Mouse (Mus musculus) testis, postnatal 14 days (tissue): ENCODE results near the gene Spata46.

Experiments
- DNase-seq: peaks from one replicate; pipeline ENCODE4 v3.0.0; 2021; ENCODE audit warnings: low spot score

Spata46 gene

DNA sequence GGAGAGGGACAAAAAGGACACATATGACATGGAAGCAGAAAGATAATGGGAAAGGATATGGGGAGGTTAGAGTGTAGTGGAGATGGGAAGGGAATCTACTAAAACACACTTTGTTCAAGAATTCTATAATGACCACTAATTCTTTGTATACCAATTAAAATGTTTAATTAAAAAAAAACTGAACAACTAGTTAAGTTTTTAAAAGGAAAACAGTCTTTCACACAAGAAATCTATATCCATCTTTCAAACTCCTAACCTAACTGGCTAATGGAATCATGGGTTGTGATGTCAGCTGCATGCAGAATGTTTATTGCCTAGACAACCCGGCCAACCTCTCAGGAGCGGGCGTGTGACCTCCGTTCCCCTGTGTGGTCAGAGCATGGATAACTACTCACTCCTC lies at the start of gene Spata46:
Spata46 (plus strand) TSS at position 301 of the 400 bp plus-strand sequence.
- no peak for DNase-seq

DNA sequence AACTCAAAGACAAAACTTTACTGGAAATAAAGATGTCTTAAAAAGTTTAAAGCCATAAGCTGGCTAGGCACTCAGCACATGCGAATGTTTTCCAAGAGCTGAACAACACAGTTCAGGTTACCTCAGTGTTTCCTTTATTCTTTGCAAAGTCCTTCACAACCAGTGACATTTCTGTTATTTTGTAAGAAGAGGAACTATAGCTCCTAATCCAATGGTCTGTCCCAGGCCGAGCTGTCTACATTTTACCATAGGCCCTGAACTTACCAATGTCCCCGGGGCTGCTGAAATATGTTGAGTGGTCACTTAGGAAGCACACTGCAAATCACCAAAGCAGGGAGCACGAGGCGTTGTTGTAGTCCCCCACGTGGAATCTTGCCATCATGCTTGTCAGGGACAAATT lies 38.3 kb upstream of the Spata46 start:
- DNase-seq: no peak

- no peak for DNase-seq
These were observed 37.9 kb upstream of the Spata46 start for GRCm38 (mm10) chr1:170270696-170271095.

DNA sequence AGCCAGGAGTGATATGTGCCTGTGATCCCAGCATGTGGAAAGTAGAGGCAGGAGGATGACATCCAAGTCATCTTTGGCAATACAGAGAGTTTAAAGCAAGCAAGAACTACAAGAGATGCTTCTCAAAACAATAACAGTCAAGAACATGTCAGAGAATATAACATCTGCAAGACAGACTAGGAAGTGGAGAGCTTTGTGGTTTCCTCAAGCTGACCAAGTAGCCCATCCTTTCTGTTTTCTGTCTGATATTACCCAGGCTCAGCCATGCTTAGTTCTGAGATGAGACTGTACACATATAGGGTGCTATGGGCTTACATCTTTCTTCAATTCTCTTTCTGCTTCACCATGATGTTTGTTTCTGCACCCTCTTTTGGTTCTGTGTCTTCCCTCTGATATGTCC lies 35.4 kb upstream of the Spata46 start:
- no peak for DNase-seq

DNA sequence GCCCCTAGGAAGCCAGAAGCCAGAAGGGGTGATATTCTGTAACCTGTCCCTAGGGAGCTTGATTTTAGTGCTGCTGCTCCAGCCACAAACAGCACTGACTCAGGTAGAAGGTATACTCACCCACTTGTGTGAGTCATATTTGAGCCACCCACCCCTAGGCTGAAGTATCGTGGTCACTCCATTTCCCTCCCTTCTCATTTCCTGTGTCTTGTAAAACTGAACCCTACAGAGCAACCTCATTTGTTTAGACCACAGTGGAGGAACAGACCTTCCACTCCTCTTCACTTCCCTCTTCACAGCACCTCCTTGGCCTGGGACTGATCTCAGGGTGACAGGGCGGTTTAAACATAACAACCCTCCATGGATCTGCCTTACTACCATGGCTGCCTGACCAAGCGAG lies 31.6 kb upstream of the Spata46 start, which contains the start of gene Sh2d1b1:
Sh2d1b1 (plus strand) TSS at position 305 of the 400 bp plus-strand sequence.
- DNase-seq: no peak

- no peak for DNase-seq
These were observed 26.0 kb upstream of the Spata46 start for GRCm38 (mm10) chr1:170282415-170283129.

GRCm38 (mm10) chr1:170292239-170292951 lies 16.2 kb upstream of the Spata46 start:
- no peak for DNase-seq

- DNase-seq: no peak
These were observed 15.3 kb upstream of the Spata46 start for GRCm38 (mm10) chr1:170293257-170293656.

DNA sequence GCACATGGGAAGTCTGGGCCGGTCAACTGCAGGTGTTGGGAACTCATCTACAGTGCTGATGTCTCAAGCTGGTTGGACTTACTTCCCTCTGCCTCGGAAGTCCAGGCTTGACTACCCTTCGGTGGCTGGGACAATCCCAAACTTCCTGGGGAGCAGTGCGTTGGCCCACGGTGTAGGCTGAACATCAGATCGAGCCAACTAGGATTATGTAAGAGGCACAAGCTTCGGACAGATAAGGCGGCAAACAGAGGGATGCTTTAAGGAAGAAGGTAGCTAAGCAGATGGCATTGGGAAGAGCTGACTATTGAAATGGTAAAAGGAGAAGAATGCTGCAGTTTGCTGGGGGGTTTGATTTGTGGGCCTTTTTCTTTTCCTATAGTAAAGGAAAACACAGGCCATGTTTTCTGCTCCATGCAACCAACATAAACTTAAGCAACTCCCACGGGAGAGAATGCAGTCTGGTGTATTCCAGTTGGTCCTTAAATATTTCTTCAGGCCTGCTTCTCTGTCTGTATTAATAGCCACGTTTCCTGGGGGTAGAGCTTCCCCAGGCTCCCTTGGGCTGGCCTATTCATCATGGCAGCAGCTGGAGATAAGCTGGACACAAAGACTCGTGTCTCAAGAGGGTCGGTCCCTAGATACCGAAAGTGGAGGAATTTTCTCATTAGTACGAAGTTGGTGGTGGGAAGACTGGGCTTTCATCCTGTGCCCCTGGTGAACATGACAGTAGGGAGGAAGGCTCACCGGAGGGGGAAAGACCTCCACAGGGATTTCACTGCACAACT lies 13.6 kb upstream of the Spata46 start:
- no peak for DNase-seq

DNA sequence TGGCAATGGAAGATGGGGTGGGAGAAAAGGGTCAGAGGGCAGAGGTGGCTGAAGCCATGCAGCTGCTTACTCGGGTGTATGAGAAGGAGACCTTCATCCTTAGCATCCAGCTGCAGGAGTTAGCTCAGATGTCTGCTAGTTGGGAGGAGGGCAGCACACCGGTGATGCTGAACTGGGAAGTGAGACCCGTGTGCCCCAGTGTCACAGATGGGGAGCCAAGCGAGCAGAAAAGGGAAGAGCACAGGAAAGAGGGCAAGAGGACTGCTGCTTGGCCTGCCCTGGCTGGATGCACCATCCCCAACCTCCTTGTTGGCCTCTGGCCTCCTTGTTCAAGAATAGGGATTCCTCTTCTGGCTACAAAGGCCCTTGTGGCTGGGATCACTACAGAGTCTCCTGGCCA lies 9.1 kb upstream of the Spata46 start:
- no peak for DNase-seq

GRCm38 (mm10) chr1:170301686-170302085 lies 6.9 kb upstream of the Spata46 start:
- DNase-seq: no peak

DNA sequence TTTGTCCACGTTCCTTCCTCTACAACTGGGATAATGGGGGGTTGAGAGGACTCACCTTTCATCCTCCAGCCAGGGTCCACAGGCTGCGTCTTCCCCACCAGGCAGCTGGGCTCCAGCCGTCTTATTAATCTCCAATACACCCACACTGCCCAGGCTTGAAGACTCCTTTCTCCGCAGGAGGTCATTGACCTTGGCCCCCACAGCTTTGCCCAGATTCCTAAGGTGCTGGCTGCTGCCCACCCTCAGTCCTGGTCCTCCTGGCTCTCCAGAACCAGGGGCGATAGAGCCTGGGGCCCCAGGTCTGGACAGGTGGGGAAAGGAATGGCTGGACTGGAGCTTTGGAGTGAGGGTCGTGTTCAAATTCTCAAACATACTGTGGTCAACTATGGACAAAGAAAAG lies 6.1 kb upstream of the Spata46 start:
- DNase-seq: no peak

GRCm38 (mm10) chr1:170303103-170303502 lies 5.5 kb upstream of the Spata46 start:
- no peak for DNase-seq

- DNase-seq: no peak
These were observed 3.6 kb upstream of the Spata46 start for GRCm38 (mm10) chr1:170305002-170305401.

GRCm38 (mm10) chr1:170306232-170306631 lies 2.4 kb upstream of the Spata46 start, which contains the start of gene Gm7694:
Gm7694 (minus strand) TSS chr1:170306332.
- no peak for DNase-seq

DNA sequence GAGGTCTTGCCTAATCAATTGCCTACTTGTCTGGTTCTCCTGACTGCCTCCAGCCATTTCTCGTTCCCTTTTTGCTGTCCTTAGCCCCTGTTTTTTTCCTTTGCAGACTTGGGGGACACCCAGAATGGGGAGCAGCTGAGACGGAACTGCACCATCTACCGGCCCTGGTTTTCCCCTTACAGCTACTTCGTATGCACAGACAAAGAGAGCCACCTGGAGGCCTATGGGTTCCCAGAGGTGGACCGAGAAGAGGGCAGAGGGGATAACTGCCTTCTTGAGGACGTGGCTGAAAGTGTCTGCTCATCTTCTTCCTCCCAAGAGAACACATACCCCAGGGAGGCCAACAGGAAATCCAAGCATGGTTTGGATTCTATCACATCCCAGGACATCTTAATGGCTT lies 2.8 kb downstream of the Spata46 start:
- DNase-seq: no peak

GRCm38 (mm10) chr1:170322046-170322445 lies 13.4 kb downstream of the Spata46 start:
- no peak for DNase-seq

DNA sequence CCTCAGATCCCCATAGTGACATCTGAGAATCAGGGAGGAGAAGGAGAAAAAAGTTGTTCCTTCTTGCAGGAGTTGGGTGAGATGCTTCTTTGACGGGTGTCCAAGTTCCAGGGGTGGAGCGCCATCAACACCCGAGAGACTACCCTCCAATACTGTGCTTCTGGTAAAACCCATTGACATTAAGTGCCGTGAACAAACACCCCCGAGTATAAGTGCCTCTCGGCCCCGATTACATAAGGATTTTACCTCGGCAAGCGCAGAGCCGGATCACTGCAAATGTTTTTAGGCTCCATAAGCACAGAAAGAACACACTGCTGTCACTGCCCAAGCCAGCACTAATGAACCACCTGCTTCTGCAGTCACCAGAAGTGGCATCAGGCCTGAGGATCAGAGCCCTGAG lies 14.4 kb downstream of the Spata46 start:
- no peak for DNase-seq

DNA sequence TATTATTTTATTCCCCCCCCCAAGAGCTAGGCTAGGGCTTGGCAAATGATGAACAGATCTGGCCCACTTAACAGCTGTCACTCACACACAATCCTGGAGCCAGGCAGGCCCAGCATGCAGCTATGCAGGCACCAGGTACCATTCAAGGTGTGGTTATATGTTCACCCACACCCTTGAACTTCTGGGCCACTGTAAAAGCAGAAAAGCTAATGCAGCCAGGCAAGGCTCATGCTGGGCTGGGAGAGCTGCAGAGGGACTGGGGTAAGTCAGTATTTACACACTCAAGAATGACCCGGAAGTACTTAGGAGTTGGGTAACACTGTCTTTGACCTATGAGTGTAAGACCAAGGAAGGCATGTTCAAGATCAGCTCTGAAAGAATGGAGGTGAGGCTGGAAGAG lies 15.7 kb downstream of the Spata46 start:
- no peak for DNase-seq

GRCm38 (mm10) chr1:170325277-170325676 lies 16.7 kb downstream of the Spata46 start:
- no peak for DNase-seq

DNA sequence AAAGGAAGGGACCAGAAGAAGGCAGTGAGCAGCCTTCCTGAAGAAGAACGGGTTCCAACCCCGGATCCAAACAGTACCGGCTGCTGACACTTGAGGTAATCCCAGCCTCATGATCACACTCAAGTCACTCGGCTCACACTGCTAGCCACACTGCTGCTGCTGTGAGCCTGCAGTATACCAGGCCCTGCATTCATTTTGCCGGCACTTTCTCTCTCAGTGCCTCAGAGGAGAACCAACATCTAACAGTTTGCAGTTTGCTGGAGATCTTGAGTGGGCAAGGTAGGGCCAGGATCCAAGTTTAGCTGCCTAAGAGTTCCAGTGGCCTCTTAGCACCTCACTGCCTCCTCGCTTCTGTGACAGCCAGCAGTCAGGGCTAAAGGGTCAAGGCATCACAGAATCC lies 23.3 kb downstream of the Spata46 start:
- no peak for DNase-seq

DNA sequence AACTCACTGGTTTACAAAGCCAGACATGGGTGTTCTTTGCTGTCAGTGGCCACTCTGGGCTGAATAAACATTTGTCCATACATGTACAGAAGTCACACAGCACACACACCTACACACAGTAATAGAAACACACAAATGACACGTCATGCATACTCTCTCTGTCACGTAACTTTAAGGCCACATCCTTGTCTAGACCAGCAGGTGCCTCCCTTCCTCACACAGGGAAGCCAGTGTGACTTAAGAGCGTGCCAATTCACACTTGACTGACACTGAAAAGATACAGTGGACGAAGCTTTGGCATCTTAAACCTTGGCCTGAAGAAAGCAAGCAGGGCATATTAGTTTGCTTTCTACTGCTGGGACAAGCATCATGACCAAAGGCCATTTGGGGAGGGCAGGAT lies 24.2 kb downstream of the Spata46 start:
- no peak for DNase-seq

GRCm38 (mm10) chr1:170339943-170340342 lies 31.3 kb downstream of the Spata46 start:
- no peak for DNase-seq
